Comparison of ENCODE assay signal across 22 mouse cellular contexts in genomic region chr11:87250132-87250531, GRCm38 (mm10).
DNase-seq lines count a peak whose midpoint lies in the region; ATAC-seq and TF ChIP-seq lines count a peak whose summit lies in the region.
"Had no signal": no experiment of that assay in that cellular context is flagged by ENCODE, and none has a peak within 500 bp of the region (broad histone marks: within the 10 kb centered on the region; RNA-seq: fewer than 3 reads in every experiment).

No protein-coding gene starts in this region.

- H3K27me3 ChIP-seq in heart, embryonic 13.5 days (replicated peaks): no peaks in the 10 kb centered on the region
- no peaks in the 10 kb centered on the region for H3K27me3 ChIP-seq in heart, embryonic 10.5 days (ENCODE audit: insufficient read depth, poor library complexity, severe bottlenecking)
- H3K27me3 ChIP-seq in midbrain, embryonic 11.5 days (ENCODE audit: control insufficient read depth, insufficient read depth, low read length): no peaks in the 10 kb centered on the region
- H3K27me3 ChIP-seq in midbrain, embryonic 15.5 days (replicated peaks): no peaks in the 10 kb centered on the region
- H3K27me3 ChIP-seq: embryonic facial prominence, embryonic 13.5 days; embryonic facial prominence, embryonic 15.5 days; forebrain, embryonic 12.5 days had no signal

- H3K9me3 ChIP-seq in heart, embryonic 13.5 days: no peaks in the 10 kb centered on the region
- H3K9me3 ChIP-seq in heart, embryonic 10.5 days: no peaks in the 10 kb centered on the region
- no peaks in the 10 kb centered on the region for H3K9me3 ChIP-seq in midbrain, embryonic 11.5 days (ENCODE audit: control insufficient read depth, low read length)
- H3K9me3 ChIP-seq in midbrain, embryonic 15.5 days: no peaks in the 10 kb centered on the region
- H3K9me3 ChIP-seq: embryonic facial prominence, embryonic 13.5 days; embryonic facial prominence, embryonic 15.5 days; forebrain, embryonic 10.5 days; forebrain, embryonic 12.5 days had no signal

- no peak for TF ChIP-seq CTCF in olfactory bulb, adult 2 months (IDR thresholded peaks at IDR 0.05; ENCODE audit: insufficient read depth, low read depth, low read length)

- TF ChIP-seq POLR2A in olfactory bulb, adult 2 months (IDR thresholded peaks at IDR 0.05; ENCODE audit: insufficient read depth, low read depth, low read length): no peak

- H3K27ac ChIP-seq in heart, embryonic 13.5 days (replicated peaks): no peak overlapping the region
- no peak overlapping the region for H3K27ac ChIP-seq in heart, embryonic 10.5 days
- no peak overlapping the region for H3K27ac ChIP-seq in midbrain, embryonic 11.5 days (ENCODE audit: low read depth, low read length)
- no peak overlapping the region for H3K27ac ChIP-seq in midbrain, embryonic 15.5 days
- H3K27ac ChIP-seq in olfactory bulb, adult 2 months (ENCODE audit: insufficient read depth, low read depth, low read length): peak overlapping the region; percentile 81
- H3K27ac ChIP-seq: embryonic facial prominence, embryonic 13.5 days; embryonic facial prominence, embryonic 15.5 days; forebrain, embryonic 10.5 days; forebrain, embryonic 12.5 days had no signal

- peak overlapping the region; percentile 12; the same call in 1 of the 2 replicates for H3K9ac ChIP-seq in heart, embryonic 13.5 days
- H3K9ac ChIP-seq in midbrain, embryonic 11.5 days (ENCODE audit: low read length): no peak overlapping the region
- no peak overlapping the region for H3K9ac ChIP-seq in midbrain, embryonic 15.5 days
- H3K9ac ChIP-seq: embryonic facial prominence, embryonic 13.5 days; embryonic facial prominence, embryonic 15.5 days; forebrain, embryonic 12.5 days had no signal

- H3K4me1 ChIP-seq in heart, embryonic 13.5 days: peaks cover 44% of the 10 kb centered on the region
- peaks cover 34% of the 10 kb centered on the region for H3K4me1 ChIP-seq in heart, embryonic 10.5 days
- H3K4me1 ChIP-seq in midbrain, embryonic 11.5 days (ENCODE audit: control insufficient read depth, insufficient read depth, low read length): no peaks in the 10 kb centered on the region
- 0 out of 2 replicates have a peak, but pooled peaks cover 5% of the 10 kb centered on the region for H3K4me1 ChIP-seq in midbrain, embryonic 15.5 days
- H3K4me1 ChIP-seq in olfactory bulb, adult 2 months (ENCODE audit: control insufficient read depth, insufficient read depth, low read length): peaks cover 30% of the 10 kb centered on the region

- 75% methylated on average over 6 of the region's 6 CpGs for WGBS in heart, embryonic 13.5 days
- WGBS in heart, embryonic 10.5 days: 77% methylated on average over 6 of the region's 6 CpGs
- 81% methylated on average over 6 of the region's 6 CpGs for WGBS in midbrain, embryonic 11.5 days
- 83% methylated on average over 6 of the region's 6 CpGs for WGBS in midbrain, embryonic 15.5 days
- 54% methylated on average over 6 of the region's 6 CpGs for WGBS in olfactory bulb, adult 2 months

- ATAC-seq in heart, embryonic 13.5 days (ENCODE audit: extremely low read depth, insufficient number of reproducible peaks, low FRiP score, low TSS enrichment): no peak
- no peak for ATAC-seq in midbrain, embryonic 11.5 days (ENCODE audit: low FRiP score)
- ATAC-seq in midbrain, embryonic 15.5 days (replicated peaks): no peak
- ATAC-seq: forebrain, embryonic 14.5 days had no signal

- H3K36me3 ChIP-seq in heart, embryonic 13.5 days: no peaks in the 10 kb centered on the region
- H3K36me3 ChIP-seq in heart, embryonic 10.5 days: no peaks in the 10 kb centered on the region
- no peaks in the 10 kb centered on the region for H3K36me3 ChIP-seq in midbrain, embryonic 11.5 days (ENCODE audit: control insufficient read depth, insufficient read depth, low read length)
- no peaks in the 10 kb centered on the region for H3K36me3 ChIP-seq in midbrain, embryonic 15.5 days (replicated peaks)
- H3K36me3 ChIP-seq: embryonic facial prominence, embryonic 13.5 days; embryonic facial prominence, embryonic 15.5 days; forebrain, embryonic 10.5 days; forebrain, embryonic 12.5 days had no signal

- no peak for DNase-seq in heart, embryonic 10.5 days (ENCODE audit: low spot score)
- peak; percentile 73 for DNase-seq in midbrain, embryonic 11.5 days (ENCODE audit: low spot score, missing footprints)
- DNase-seq in gastrocnemius, postnatal 25 days: no peak
- DNase-seq: adrenal gland, adult 2 months; adrenal gland, postnatal 10 days; adrenal gland, postnatal 25 days; cerebellum, adult 11 months; cerebellum, adult 18-20 months; cerebellum, adult 8-10 months; cerebellum, adult 9-11 months; cerebellum, postnatal 14 days; cerebellum, postnatal 36 days; embryo, embryonic 11 days had no signal

- H3K4me3 ChIP-seq in heart, embryonic 13.5 days: no peak overlapping the region
- H3K4me3 ChIP-seq in heart, embryonic 10.5 days: no peak overlapping the region
- H3K4me3 ChIP-seq in midbrain, embryonic 11.5 days (ENCODE audit: low read depth, low read length): no peak overlapping the region
- H3K4me3 ChIP-seq in midbrain, embryonic 15.5 days: no peak overlapping the region
- no peak overlapping the region for H3K4me3 ChIP-seq in olfactory bulb, adult 2 months (ENCODE audit: insufficient read depth, low read depth, low read length)
- H3K4me3 ChIP-seq: embryonic facial prominence, embryonic 13.5 days; embryonic facial prominence, embryonic 15.5 days; erythroblast, embryonic 14.5 days; forebrain, embryonic 10.5 days; forebrain, embryonic 12.5 days had no signal

- no peak overlapping the region for H3K4me2 ChIP-seq in heart, embryonic 13.5 days
- H3K4me2 ChIP-seq in midbrain, embryonic 11.5 days: no peak overlapping the region
- no peak overlapping the region for H3K4me2 ChIP-seq in midbrain, embryonic 15.5 days
- H3K4me2 ChIP-seq: embryonic facial prominence, embryonic 13.5 days; embryonic facial prominence, embryonic 15.5 days; forebrain, embryonic 12.5 days had no signal
